Mouse (Mus musculus): Measurements from ENCODE around the gene Neurog3.

- TF ChIP-seq CTCF (IDR thresholded peaks at IDR 0.05; ENCODE audit: borderline replicate concordance, insufficient read depth, low read depth, low read length) (no peak), POLR2A (IDR thresholded peaks at IDR 0.05; ENCODE audit: borderline replicate concordance, insufficient read depth, low read length) (no peak)
These were observed 5.1 kb upstream of the Neurog3 start for GRCm38 (mm10) chr10:62127711-62128231.
